Mouse (Mus musculus) cerebellum, adult 11-12 months (tissue): ENCODE data around the gene Pir.
A peak's percentile ranks its signal among the peaks of the same experiment; 100 is the strongest.

ENCODE experiments used
- DNase-seq: peaks from one replicate; pipeline ENCODE4 v3.0.0; 2022

Pir gene

DNA sequence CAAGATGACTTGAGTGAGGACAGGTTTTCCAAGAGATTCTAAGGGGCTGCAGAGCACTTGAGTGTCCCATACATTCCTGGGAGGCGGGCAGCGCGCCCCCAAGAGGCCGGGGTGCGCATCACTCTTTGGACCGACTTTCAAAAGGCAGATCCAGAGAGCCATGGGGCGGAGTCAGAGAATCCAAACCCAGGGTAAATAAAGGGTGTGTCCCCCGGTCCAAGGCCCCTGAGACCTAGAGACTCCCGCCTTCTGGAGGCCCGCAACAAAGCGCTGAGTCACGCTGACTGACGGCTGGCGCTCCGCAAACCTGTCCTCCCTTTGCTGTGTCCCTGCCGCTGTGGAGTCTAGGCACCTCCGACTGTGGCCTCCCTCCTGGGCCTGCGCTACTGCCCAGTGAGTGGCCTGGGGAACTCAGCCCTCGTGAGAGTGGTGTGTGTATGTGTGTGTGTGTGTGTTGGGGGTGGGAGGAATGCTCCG, at the start of gene Pir:
Gene Pir (plus strand): TSS at position 87 of the 477 bp plus-strand sequence.
- peak; percentile 5 for DNase-seq

GRCm38 (mm10) chrX:164221989-164222388, 47.2 kb upstream of the Pir start:
- DNase-seq, result no peak

DNA sequence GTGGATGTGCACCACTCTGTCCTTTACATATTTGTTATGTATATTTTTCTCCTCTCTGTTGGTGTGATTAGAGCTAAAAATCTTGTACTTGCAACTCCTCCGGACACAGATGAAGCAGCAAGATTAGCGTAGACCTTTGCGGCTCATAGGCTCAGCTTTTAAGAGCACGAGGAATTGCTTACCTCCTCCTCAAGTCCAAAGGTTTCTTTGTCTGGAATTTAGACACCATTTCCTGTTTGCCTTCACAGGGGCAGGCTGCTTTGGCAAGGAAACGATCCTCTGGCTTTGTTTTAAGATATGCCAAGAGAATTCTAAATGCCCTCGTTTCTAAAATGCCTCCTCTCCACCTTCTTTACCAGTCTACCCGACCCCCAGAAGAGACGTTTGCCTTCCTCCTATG, 35.8 kb upstream of the Pir start:
- DNase-seq, result no peak

DNA sequence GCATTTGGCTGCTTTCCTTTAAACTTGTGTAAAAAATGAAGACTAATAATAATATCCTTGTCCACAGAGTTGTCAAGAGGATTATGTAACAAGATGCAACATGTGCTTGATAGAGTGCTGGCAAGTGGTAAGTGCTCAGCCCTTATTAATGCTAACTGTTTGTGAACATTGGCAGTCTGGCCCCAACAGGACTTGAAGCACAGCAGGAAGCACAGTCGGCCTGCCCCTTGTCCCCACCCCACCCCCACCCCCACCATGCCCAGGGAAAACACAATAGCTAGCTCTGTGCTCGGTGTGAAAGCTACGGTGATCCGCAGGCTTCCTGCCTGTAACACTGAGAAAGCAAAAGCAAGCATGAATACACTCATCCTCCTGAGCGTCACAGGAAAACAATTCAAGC, 23.5 kb upstream of the Pir start:
- DNase-seq, result no peak

GRCm38 (mm10) chrX:164246722-164247121, 22.4 kb upstream of the Pir start:
- no peak for DNase-seq

DNA sequence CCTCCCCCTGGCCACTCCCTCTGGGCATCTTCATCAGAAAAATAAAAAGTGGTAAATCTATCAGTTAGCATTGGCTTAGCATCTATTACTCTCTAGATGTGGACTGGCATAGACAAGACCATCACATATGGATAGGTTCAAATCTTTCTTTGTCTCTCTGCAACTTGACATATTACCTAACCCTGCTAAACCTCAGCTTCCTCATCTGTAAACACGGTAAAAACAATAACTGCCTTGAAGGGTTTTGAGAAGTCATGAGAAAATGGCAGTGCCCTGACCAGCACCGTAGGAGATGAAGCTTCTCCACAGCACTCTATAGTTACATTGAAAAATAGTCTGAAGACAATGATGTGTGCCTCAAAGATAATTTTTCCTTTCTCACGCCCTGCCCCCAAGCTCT, 12.6 kb upstream of the Pir start:
- no peak for DNase-seq

DNA sequence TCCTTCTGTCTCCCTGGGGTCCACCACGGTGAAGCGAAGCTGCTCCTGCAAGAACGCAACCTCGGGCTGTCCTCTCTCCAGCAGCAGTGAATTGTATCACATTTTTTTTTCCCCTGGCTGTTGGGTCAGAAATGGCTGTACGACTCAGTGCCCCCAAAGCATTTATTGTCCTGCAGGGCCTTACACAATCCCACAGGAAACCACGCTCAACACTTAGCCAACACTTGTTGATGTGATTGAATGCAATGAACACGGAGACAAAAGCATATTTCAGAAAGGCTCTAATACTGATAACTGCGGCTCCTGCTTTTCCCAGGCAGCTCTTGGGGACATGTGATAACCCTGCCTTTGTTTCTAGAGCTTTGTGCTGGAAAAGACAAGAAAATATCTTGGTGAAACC, 11.1 kb upstream of the Pir start, which contains the start of gene Bmx:
Gene Bmx (minus strand): TSS at position 137 of the 400 bp plus-strand sequence.
- no peak for DNase-seq

DNA sequence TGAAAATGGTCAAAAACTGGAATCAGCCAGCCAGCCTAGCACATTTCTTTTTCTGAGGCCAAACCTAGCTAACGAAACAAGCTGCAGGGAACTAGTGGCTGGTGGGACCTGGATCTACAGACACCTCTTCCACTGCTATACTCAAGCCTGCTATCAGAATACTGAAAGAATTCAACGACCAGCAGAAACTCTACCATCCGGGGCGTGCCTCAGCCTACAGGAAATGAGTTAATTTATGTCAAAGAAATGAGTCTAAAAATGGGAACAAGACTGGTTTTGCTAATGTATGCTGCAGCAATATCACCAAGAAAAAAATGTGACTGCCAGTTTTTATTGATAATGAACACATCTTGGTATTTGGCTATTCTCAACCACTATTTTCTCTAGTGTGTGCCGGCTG, 10.5 kb upstream of the Pir start:
- DNase-seq, result no peak

DNA sequence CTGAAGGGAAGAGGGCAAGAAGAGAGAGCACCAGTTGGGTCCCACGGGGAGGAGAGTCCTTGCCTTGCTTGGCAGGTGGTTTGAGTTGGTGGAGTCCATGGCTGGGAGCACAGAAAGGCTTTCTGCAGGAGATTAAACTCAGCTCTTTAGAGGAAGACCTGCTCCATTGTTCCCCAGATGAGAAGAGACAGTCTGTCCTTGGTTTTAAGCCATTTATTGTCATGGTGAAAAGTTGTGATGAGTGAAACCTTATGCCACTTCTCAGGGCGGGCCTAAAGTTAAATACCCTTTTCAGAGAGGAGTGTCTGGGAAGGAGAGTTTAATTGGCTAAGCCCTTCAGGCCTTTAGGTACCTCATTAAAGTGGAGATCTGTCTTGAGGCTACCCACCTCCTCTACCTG, 6.9 kb upstream of the Pir start:
- DNase-seq, result no peak

DNA sequence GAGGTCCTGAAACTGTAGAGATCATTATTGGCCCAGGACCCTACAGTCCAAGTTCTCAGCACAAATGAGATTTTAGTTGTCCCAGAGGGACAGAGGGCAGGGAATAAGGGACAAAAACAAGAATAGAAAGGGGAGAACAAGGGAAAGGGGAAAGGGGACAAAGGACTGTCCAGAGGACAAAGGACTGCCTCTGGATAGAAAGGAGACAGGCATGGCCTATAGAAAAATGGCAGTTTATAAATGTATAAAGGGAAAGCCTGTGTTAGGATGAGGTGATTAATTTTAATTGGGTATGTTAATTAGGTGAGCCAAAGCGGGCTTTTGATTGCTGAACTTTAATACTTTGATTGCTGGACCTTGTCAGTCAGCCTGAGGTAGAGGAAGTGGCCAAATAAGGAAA, 4.3 kb upstream of the Pir start:
- DNase-seq, result no peak

GRCm38 (mm10) chrX:164270603-164271002, 1.4 kb downstream of the Pir start:
- no peak for DNase-seq

- no peak for DNase-seq
Measured at GRCm38 (mm10) chrX:164275536-164275935, 6.4 kb downstream of the Pir start.

GRCm38 (mm10) chrX:164280918-164281647, 11.9 kb downstream of the Pir start:
- no peak for DNase-seq

DNA sequence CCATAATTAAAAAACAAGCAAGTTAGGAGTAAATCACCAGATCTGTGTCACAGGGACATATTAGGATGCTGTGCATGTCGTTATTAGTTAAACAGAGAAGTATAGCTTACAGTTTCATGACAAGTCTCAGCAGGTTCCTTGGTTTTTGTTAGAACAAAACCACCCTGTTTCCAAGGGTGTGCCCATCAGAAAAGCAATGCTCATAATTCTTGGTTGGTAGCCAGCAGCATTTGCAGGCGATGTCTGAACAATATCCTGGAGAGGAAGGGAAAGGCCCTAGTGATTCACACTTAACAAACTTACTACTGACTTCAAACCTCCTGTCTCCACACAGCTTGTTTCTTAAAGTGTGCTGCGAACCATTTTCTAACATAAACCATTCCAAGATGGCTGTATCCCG, 14.6 kb downstream of the Pir start:
- DNase-seq, result no peak

- no peak for DNase-seq
Measured at GRCm38 (mm10) chrX:164287077-164287476, 17.9 kb downstream of the Pir start.

DNA sequence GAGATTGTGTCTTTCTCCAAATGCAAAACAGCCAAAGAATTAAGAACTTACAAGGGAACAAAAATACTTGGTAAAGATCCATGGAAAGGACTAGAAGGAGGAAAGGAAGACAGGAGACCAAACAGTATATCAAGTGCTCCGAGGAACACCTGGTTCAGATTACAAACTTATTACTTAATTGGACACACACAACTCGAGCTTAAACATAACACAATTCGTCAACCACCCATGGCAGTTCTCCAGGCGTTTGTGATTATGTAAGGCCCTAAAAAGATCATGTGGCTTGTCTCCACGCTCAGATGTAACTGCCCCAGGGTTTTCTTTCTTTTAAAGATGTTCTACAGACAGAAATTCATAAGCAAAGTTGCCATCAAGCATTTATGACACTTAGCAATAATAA, 22.0 kb downstream of the Pir start:
- no peak for DNase-seq

- no peak for DNase-seq
Measured at GRCm38 (mm10) chrX:164306250-164306649, 37.1 kb downstream of the Pir start.

GRCm38 (mm10) chrX:164313876-164314275, 44.7 kb downstream of the Pir start:
- no peak for DNase-seq

GRCm38 (mm10) chrX:164318554-164318953, 49.4 kb downstream of the Pir start:
- DNase-seq, result no peak

- DNase-seq, result no peak
Measured at GRCm38 (mm10) chrX:164320031-164320430, 50.9 kb downstream of the Pir start.

DNA sequence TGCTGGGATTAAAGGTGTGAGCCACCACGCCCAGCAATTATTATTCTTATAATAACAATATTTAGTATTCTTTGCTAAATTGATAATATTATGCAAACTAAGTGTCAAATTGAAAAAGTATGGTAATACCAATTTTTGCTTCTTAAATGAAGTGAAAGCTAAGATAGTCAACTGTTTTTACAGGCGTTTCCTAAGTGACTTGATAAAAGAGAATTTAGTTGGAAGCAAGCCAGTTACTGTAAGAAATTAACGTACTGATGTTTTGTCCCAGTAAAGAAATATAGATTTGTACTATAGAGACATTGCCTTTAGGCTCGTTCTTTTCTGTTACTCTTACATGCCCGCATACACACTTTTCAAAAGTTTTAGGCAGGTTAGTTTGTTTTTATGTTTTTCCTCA, 53.3 kb downstream of the Pir start:
- DNase-seq, result no peak

GRCm38 (mm10) chrX:164323391-164323913, 54.3 kb downstream of the Pir start:
- no peak for DNase-seq

DNA sequence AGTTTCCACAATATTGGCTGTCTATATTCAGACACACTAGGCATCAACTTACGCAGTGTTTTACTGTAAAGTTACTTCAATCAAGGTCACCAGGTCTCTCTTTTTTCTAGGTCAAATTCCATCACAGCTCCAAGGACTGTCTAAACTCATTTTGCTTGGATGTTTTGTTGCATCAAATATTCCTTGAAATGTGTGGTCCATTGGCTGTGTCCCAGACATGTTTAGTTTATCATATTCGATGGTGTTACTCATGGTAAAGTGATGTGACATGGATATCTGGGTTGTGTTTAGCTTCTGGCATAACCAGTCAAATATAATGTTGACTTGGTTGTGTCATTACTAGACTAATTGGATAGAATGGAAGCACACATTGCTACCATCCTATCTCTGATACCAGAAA, 61.2 kb downstream of the Pir start:
- DNase-seq, result no peak

DNA sequence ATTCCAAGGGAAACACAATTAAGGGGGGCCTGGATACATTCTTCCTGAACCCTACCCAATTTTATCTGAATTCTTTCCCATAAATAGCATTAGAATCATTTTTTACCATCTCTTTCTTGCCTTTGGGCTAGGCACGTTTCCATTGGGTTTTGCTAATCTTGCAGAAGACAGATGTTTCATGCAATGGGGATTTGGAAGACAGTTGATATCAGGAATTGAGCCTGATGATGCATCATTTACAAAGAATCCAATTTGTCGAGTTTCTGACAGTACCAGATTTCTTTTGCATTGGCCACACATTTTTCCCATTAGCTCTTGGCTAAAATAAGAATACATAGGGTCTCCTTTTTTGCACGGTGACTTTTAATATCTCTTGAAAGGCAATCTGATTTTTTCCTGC, 61.6 kb downstream of the Pir start:
- no peak for DNase-seq

DNA sequence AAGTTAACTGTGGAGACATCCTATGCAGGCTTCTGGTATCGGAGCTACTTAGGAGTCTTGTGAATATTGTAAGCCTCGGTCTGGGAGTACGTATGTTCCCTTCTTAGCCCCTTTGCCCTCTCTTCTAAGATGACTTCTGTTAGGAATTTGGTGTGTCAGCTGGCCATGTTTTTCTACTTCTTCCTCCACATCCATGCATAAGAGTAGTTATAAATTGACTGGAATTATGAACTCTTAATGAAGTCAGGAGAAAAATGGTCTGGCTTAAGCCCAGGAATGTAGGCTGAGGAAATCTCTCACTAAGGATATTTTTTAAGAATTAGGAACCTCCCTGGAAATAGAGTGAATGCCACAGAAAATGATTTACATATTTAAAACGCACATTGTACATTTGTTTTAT, 69.4 kb downstream of the Pir start:
- DNase-seq, result no peak
